In genomic region chr11:116491338-116491737, GRCm38 (mm10) we compare ENCODE assay signal across 10 mouse cellular contexts. TPM values are rescaled to one million over a fixed set of nuclear protein-coding genes. Genes with fewer than 3 reads are reported as not detected.
DNase-seq lines count a peak whose midpoint lies in the region; ATAC-seq and TF ChIP-seq lines count a peak whose summit lies in the region.
"Had no signal": no experiment of that assay in that cellular context is flagged by ENCODE, and none has a peak within 500 bp of the region (broad histone marks: within the 10 kb centered on the region; RNA-seq: fewer than 3 reads in every experiment).

No protein-coding gene starts in this region.

- no peak for DNase-seq in heart, adult 8-10 months (ENCODE audit: low spot score)
- DNase-seq in neural tube, embryonic 10.5 days (ENCODE audit: extremely low spot score, low spot score), result no peak
- no peak for DNase-seq in ovary, postnatal 10 days (ENCODE audit: low spot score)
- DNase-seq in cerebellum, postnatal 14 days, result no peak
- DNase-seq in right cerebral cortex, postnatal 10 days (ENCODE audit: low spot score in 2 of 2), result no peak
- DNase-seq: kidney, postnatal 36 days; right cerebral cortex, postnatal 4 days had no signal

- H3K27me3 ChIP-seq in heart, embryonic 16.5 days (ENCODE audit: control insufficient read depth, insufficient read depth, low read length), result no peaks in the 10 kb centered on the region
- H3K27me3 ChIP-seq in neural tube, embryonic 12.5 days (replicated peaks), result no peaks in the 10 kb centered on the region
- H3K27me3 ChIP-seq in intestine, postnatal 0 days (replicated peaks; ENCODE audit: control insufficient read depth, insufficient read depth, low read length), result no peaks in the 10 kb centered on the region

- 0 out of 2 replicates have a peak, but pooled peaks cover 2% of the 10 kb centered on the region for H3K9me3 ChIP-seq in heart, embryonic 16.5 days (replicated peaks; ENCODE audit: control insufficient read depth, low read length)
- no peaks in the 10 kb centered on the region for H3K9me3 ChIP-seq in neural tube, embryonic 12.5 days
- no peaks in the 10 kb centered on the region for H3K9me3 ChIP-seq in intestine, postnatal 0 days (ENCODE audit: control insufficient read depth)

- peak; percentile 48 for TF ChIP-seq CTCF in intestine, postnatal 0 days (IDR thresholded peaks at IDR 0.05; ENCODE audit: low read depth)

- peak overlapping the region; percentile 84 for H3K9ac ChIP-seq in heart, embryonic 16.5 days (ENCODE audit: low read length)
- H3K9ac ChIP-seq in neural tube, embryonic 12.5 days, result no peak overlapping the region
- H3K9ac ChIP-seq in intestine, postnatal 0 days (ENCODE audit: low read depth, low read length), result no peak overlapping the region

- ATAC-seq in heart, embryonic 16.5 days (replicated peaks; ENCODE audit: extremely low read depth, insufficient read depth, low FRiP score), result no peak
- no peak for ATAC-seq in neural tube, embryonic 12.5 days (ENCODE audit: low FRiP score, low read depth)
- no peak for ATAC-seq in intestine, postnatal 0 days

- H3K4me1 ChIP-seq in heart, embryonic 16.5 days (ENCODE audit: control insufficient read depth, insufficient read depth, low read length), result peaks cover 10% of the 10 kb centered on the region
- peaks cover 8% of the 10 kb centered on the region for H3K4me1 ChIP-seq in neural tube, embryonic 12.5 days
- H3K4me1 ChIP-seq in intestine, postnatal 0 days (replicated peaks; ENCODE audit: control insufficient read depth, insufficient read depth, low read length), result no peaks in the 10 kb centered on the region

- H3K4me2 ChIP-seq in heart, embryonic 16.5 days (ENCODE audit: low read depth, low read length), result no peak overlapping the region
- H3K4me2 ChIP-seq in neural tube, embryonic 12.5 days (replicated peaks), result peak overlapping the region; percentile 79; the same call in 1 of the 2 replicates
- H3K4me2 ChIP-seq in intestine, postnatal 0 days (replicated peaks; ENCODE audit: low read depth), result peak overlapping the region; percentile 75; the same call in 1 of the 2 replicates

- no peak overlapping the region; the same call in 1 of the 2 replicates for H3K27ac ChIP-seq in heart, embryonic 16.5 days (ENCODE audit: low read length)
- H3K27ac ChIP-seq in neural tube, embryonic 12.5 days, result no peak overlapping the region
- peak overlapping the region; percentile 96; the same call in 1 of the 2 replicates for H3K27ac ChIP-seq in intestine, postnatal 0 days (ENCODE audit: low read depth, low read length)

- peaks cover 8% of the 10 kb centered on the region for H3K36me3 ChIP-seq in heart, embryonic 16.5 days (ENCODE audit: control insufficient read depth, insufficient read depth)
- peaks cover 14% of the 10 kb centered on the region for H3K36me3 ChIP-seq in neural tube, embryonic 12.5 days
- peaks cover 11% of the 10 kb centered on the region for H3K36me3 ChIP-seq in intestine, postnatal 0 days (ENCODE audit: control insufficient read depth, insufficient read depth)

- 69% methylated on average over 6 of the region's 6 CpGs for WGBS in heart, embryonic 16.5 days
- WGBS in neural tube, embryonic 12.5 days, result 76% methylated on average over 6 of the region's 6 CpGs
- 61% methylated on average over 6 of the region's 6 CpGs for WGBS in intestine, postnatal 0 days

- no peak overlapping the region for H3K4me3 ChIP-seq in heart, embryonic 16.5 days (ENCODE audit: low read length)
- H3K4me3 ChIP-seq in neural tube, embryonic 12.5 days, result no peak overlapping the region
- no peak overlapping the region for H3K4me3 ChIP-seq in intestine, postnatal 0 days (ENCODE audit: low read depth, low read length)

RNA-seq across cellular contexts. Expression of gene Prpsap1, which starts 2.7 kb away (rescaled TPM):
- polyA plus RNA-seq in heart, embryonic 16.5 days (2015; fragmentation: Nextera tagmentation; extraction: Ambion mirVana), result 98.6 and 99.1 TPM in 2 replicates
- 10 to 100 TPM; 24.5 to 29.9 (median 26.0) TPM for total RNA-seq in heart, adult 8-10 months (2022)
- polyA plus RNA-seq in neural tube, embryonic 12.5 days (2016; fragmentation: Nextera tagmentation; extraction: Ambion mirVana), result 199 and 200 TPM in 2 replicates
- 177 and 194 TPM in 2 replicates for polyA plus RNA-seq in intestine, postnatal 0 days (2015; fragmentation: Nextera tagmentation; extraction: Ambion mirVana)

RNA-seq across cellular contexts. Expression of gene Qrich2, which starts 25.3 kb away (rescaled TPM):
- polyA plus RNA-seq in heart, embryonic 16.5 days (2015; fragmentation: Nextera tagmentation; extraction: Ambion mirVana), result 0.07 TPM in 1 of 2 replicates, not detected in the other
- under 1 TPM in 1 of 4 experiments, not detected in 3; 0.03 TPM for total RNA-seq in heart, adult 8-10 months (2022)
- not detected in 2 replicates for polyA plus RNA-seq in neural tube, embryonic 12.5 days (2016; fragmentation: Nextera tagmentation; extraction: Ambion mirVana)
- 0.14 TPM in 1 of 2 replicates, not detected in the other for polyA plus RNA-seq in intestine, postnatal 0 days (2015; fragmentation: Nextera tagmentation; extraction: Ambion mirVana)

RNA-seq across cellular contexts. Expression of gene Sphk1, which starts 39.4 kb away (rescaled TPM):
- polyA plus RNA-seq in heart, embryonic 16.5 days (2015; fragmentation: Nextera tagmentation; extraction: Ambion mirVana), result 3.6 and 4.5 TPM in 2 replicates
- 1 to 10 TPM in 1 of 4 experiments, under 1 TPM in 3; 0.57 to 1.3 (median 0.98) TPM for total RNA-seq in heart, adult 8-10 months (2022)
- 7.6 and 9.3 TPM in 2 replicates for polyA plus RNA-seq in neural tube, embryonic 12.5 days (2016; fragmentation: Nextera tagmentation; extraction: Ambion mirVana)
- polyA plus RNA-seq in intestine, postnatal 0 days (2015; fragmentation: Nextera tagmentation; extraction: Ambion mirVana), result 2.5 and 3.3 TPM in 2 replicates

RNA-seq across cellular contexts. Expression of gene Ubald2, which starts 57.4 kb away (rescaled TPM):
- 29.2 and 35.4 TPM in 2 replicates for polyA plus RNA-seq in heart, embryonic 16.5 days (2015; fragmentation: Nextera tagmentation; extraction: Ambion mirVana)
- 10 to 100 TPM; 28.2 to 36.0 (median 32.7) TPM for total RNA-seq in heart, adult 8-10 months (2022)
- polyA plus RNA-seq in neural tube, embryonic 12.5 days (2016; fragmentation: Nextera tagmentation; extraction: Ambion mirVana), result 53.8 and 72.3 TPM in 2 replicates
- 60.2 and 60.6 TPM in 2 replicates for polyA plus RNA-seq in intestine, postnatal 0 days (2015; fragmentation: Nextera tagmentation; extraction: Ambion mirVana)
